Mouse (Mus musculus) embryonic facial prominence, embryonic 15.5 days (tissue): ENCODE data around the gene Pax2. TPM values are rescaled to one million over a fixed set of nuclear protein-coding genes. Genes with fewer than 3 reads are reported as not detected.

Experiments
- microRNA-seq: library from miRNA; unstranded; fragments of <30 nt; microRNA quantifications from one replicate; pipeline ENCODE4, GENCODE M21; 2016; ENCODE audit warnings: borderline number of aligned reads
- polyA plus RNA-seq: library from polyadenylated mRNA; unstranded; fragments of >200 nt; fragmentation: Nextera tagmentation; extraction: Ambion mirVana; gene quantifications from 2 replicates; pipeline ENCODE4 v1.2.1, GENCODE M21; 2015

Pax2 gene
- polyA plus RNA-seq, 1 experiment from 2014 or later: 0.08 TPM

Small RNAs within 50 kb of the gene (microRNA-seq; reads per million reads assigned to microRNA genes)
- not detected for gene Mir6405

Other genes with a start within 250 kb of the Pax2 start
- 0.41 and 0.56 TPM in 2 replicates for gene Sec31b, start 210.2 kb upstream of the Pax2 start, polyA plus RNA-seq
- gene Gm20538, start 203.2 kb upstream of the Pax2 start, polyA plus RNA-seq: 1.3 TPM in 2 replicates
- 434 and 496 TPM in 2 replicates for gene Ndufb8, start 200.6 kb upstream of the Pax2 start, polyA plus RNA-seq
- gene Hif1an, start 193.2 kb upstream of the Pax2 start, polyA plus RNA-seq: 26.3 and 29.8 TPM in 2 replicates
- 27.1 and 32.3 TPM in 2 replicates for gene Slf2, start 175.1 kb downstream of the Pax2 start, polyA plus RNA-seq
- gene Sema4g, start 233.1 kb downstream of the Pax2 start, polyA plus RNA-seq: 4.8 and 5.9 TPM in 2 replicates
- gene Twnk, start 249.6 kb downstream of the Pax2 start, polyA plus RNA-seq: 20.2 and 22.1 TPM in 2 replicates